Mouse (Mus musculus): ENCODE measurements around the gene Slc35f1.

DNA sequence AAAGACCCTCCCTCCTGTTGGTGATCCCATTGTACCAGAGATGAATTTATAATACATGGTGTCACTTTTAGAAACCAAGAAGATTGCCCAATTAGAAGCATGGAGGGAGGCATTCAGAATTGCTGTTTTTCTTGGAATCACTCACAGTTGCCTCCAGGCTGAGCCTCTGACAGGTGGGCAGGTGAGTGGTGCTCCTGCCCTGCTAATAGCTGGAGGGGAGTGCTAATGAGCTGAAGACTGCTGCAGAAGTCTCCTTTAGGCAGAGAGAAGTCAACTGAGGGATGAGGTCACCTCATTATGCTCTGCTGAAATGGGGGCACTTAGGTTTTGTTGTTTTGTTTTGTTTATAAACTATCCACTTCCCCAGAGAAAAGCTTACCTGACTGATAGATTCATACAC lies 355.6 kb downstream of the Slc35f1 start:
- TF ChIP-seq EP300 (IDR thresholded peaks at IDR 0.05; ENCODE audit: low read depth) (no peak), CTCF (IDR thresholded peaks at IDR 0.05; ENCODE audit: low read depth) (no peak)

All from liver, postnatal 0 days (tissue).